ENCODE assay signal across 8 mouse cellular contexts in the genomic region with DNA sequence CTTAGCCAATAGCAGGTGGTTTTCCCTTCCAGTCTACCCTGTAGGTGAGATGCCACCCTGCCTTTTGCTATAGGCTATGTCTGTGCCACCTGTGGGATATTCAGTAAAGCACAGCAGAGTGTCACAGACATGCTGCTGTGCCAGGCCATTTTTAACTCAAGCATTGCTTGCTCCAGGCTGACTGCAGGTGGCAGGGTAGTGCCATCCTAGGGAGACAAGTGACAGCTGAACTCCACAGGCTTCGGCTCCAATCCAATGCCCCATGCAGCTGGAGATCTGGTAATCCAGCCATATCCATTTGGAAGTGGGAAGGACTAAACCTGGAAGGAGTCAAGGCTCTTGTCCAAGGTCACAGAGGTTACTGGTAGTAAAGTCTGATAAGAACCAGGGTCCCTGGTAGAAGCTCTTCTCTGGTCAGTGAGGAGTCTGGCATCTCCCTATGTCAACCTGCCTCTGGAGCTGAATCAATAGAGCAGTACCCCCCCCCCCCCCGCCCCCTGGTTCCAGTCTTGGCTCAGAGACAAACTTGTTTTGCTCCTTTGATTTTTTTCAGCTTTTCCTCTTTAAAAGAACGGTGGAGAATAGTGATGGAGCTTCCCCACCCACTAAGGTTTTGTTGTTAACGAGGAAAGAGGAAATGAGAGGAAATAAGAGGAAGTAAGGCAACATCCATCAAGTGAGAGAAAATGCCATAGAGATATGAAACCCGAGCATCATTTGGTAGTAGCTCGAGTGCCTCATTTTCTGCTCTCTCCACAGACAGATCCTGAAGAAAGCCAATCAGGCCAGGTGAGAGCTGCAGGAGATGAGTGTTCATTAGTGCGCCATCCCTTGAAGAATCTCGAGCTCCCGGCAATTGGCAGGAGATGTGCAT.
A peak's percentile ranks its signal among the peaks of the same experiment; 100 is the strongest.
DNase-seq lines count a peak whose midpoint lies in the region; ATAC-seq and TF ChIP-seq lines count a peak whose summit lies in the region.

No protein-coding gene starts in this region.

- H3K36me3 ChIP-seq in forebrain, embryonic 14.5 days (ENCODE audit: control insufficient read depth, insufficient read depth, low read length), result no peaks in the 10 kb centered on the region
- H3K36me3 ChIP-seq in hindbrain, embryonic 16.5 days (ENCODE audit: control insufficient read depth, insufficient read depth, low read length), result no peaks in the 10 kb centered on the region

- DNase-seq in ovary, postnatal 14 days (ENCODE audit: low spot score), result peak; percentile 6
- no peak for DNase-seq in ovary, postnatal 10 days (ENCODE audit: low spot score)
- peak; percentile 29 to 32 for DNase-seq in adrenal gland, postnatal 36 days
- peak; percentile 78 for DNase-seq in forebrain, embryonic 14.5 days (ENCODE audit: low spot score)
- peak; percentile 52 to 62 for DNase-seq in left cerebral cortex, adult 2 months (ENCODE audit: extremely low spot score in 1 of 2, low spot score in 2 of 2)
- peak; percentile 43 for DNase-seq in retina, adult 2 months (ENCODE audit: low read depth, low spot score)
- no peak for DNase-seq in embryo, embryonic 10.5 days (ENCODE audit: low spot score)

- 0 out of 2 replicates have a peak, but pooled peaks cover 2% of the 10 kb centered on the region for H3K4me1 ChIP-seq in forebrain, embryonic 14.5 days (ENCODE audit: control insufficient read depth, insufficient read depth, low read length)
- peaks cover 3% of the 10 kb centered on the region; the same call in 1 of the 2 replicates for H3K4me1 ChIP-seq in hindbrain, embryonic 16.5 days (ENCODE audit: control insufficient read depth, insufficient read depth, low read depth, low read length)

- no peaks in the 10 kb centered on the region for H3K9me3 ChIP-seq in forebrain, embryonic 14.5 days (replicated peaks; ENCODE audit: control insufficient read depth, low read length)
- H3K9me3 ChIP-seq in hindbrain, embryonic 16.5 days (ENCODE audit: control insufficient read depth, low read length), result no peaks in the 10 kb centered on the region

- H3K27me3 ChIP-seq in forebrain, embryonic 14.5 days (replicated peaks; ENCODE audit: control insufficient read depth, insufficient read depth, low read length), result no peaks in the 10 kb centered on the region
- no peaks in the 10 kb centered on the region for H3K27me3 ChIP-seq in hindbrain, embryonic 16.5 days (replicated peaks; ENCODE audit: control insufficient read depth, insufficient read depth, low read length)

- H3K9ac ChIP-seq in forebrain, embryonic 14.5 days (ENCODE audit: low read length), result no peak overlapping the region
- no peak overlapping the region for H3K9ac ChIP-seq in hindbrain, embryonic 16.5 days (ENCODE audit: low read depth, low read length)

- intact Hi-C loops in left cerebral cortex, adult 2 months (cut with DNase I), result loop anchor here (1.0 to 5.0 kb wide), 4 partner anchors 276 to 816 kb away; partner anchors contain the start of gene Alk

- no peak overlapping the region for H3K4me3 ChIP-seq in forebrain, embryonic 14.5 days (ENCODE audit: low read depth, low read length)
- H3K4me3 ChIP-seq in hindbrain, embryonic 16.5 days (ENCODE audit: low read length), result no peak overlapping the region
- no peak overlapping the region for H3K4me3 ChIP-seq in left cerebral cortex, adult 2 months

- 64% methylated on average over 9 of the region's 9 CpGs for WGBS in forebrain, embryonic 14.5 days
- WGBS in hindbrain, embryonic 16.5 days, result 57% methylated on average over 9 of the region's 9 CpGs

- H3K4me2 ChIP-seq in forebrain, embryonic 14.5 days (ENCODE audit: low read length), result no peak overlapping the region
- H3K4me2 ChIP-seq in hindbrain, embryonic 16.5 days (ENCODE audit: low read length), result no peak overlapping the region

- ATAC-seq in forebrain, embryonic 14.5 days, result peak; percentile 73
- ATAC-seq in hindbrain, embryonic 16.5 days, result peak; percentile 90

- H3K27ac ChIP-seq in forebrain, embryonic 14.5 days (ENCODE audit: low read depth, low read length), result no peak overlapping the region
- H3K27ac ChIP-seq in hindbrain, embryonic 16.5 days (ENCODE audit: low read depth, low read length), result no peak overlapping the region
- H3K27ac ChIP-seq in left cerebral cortex, adult 2 months, result no peak overlapping the region

- peak; percentile 77 for TF ChIP-seq CTCF in left cerebral cortex, adult 2 months (IDR thresholded peaks at IDR 0.05)

Comparison
In these comparisons a context has a peak if more than half of its experiments do, and no peak if none do; other contexts are left out.
1. DNase-seq: peak in ovary, postnatal 14 days (single experiment), adrenal gland, postnatal 36 days (2 of 2), forebrain, embryonic 14.5 days (single experiment), left cerebral cortex, adult 2 months (2 of 2) and retina, adult 2 months (single experiment); none in ovary, postnatal 10 days (single experiment) and embryo, embryonic 10.5 days (single experiment).